Mouse (Mus musculus) ES-Bruce4 (cell line): Measurements from ENCODE around the gene Spert.

Experiments
- CTCF ChIP-seq: IDR thresholded peaks from one replicate; pipeline ENCODE4 v1.8.1; 2011; ENCODE audit warnings: low read depth, low read length
- EP300 ChIP-seq: IDR thresholded peaks from 2 replicates; pipeline ENCODE4 v1.6.1; 2011; ENCODE audit warnings: low read depth, low read length; ENCODE audit not compliant: insufficient read depth
- POLR2A ChIP-seq: IDR thresholded peaks from one replicate; pipeline ENCODE4 v1.8.1; 2011; ENCODE audit warnings: low read length; ENCODE audit not compliant: insufficient read depth

DNA sequence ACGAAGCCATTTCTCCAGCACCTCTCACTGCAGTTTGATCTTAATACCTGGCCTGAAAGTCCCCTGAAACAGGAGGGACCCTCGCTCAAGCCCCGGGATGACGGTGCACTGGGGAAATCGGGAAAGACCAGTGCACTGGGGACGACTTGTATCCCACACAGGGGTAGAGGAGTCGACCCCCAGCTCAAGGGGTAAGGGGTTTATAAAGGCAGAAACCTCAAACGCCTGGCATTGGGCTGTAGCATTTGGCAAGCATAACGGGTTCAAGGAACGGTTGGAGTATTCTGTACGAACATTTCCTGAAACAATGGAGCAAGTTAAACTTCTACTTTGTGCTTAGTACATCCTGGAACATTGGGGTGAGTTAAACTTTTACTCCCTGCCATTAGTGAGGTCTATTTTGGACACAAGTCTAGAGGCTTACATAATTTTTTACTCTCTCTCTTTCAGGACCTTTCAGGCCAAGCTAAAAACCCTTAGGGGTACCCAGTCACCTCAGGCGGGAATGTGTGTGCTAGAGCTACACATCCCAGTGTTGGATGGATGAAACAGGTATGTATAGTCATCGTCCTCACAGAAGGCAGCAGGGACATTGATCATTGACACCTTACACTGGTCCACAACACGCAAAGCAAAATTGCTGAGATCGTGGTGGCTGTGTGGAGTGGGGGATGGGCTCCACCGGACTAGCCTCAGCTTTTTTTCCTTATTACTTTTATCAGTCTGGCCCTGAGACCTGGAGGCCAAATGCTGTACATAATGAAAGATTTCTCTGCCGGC is 52.5 kb downstream of the Spert start:
- TF ChIP-seq POLR2A (no peak), CTCF (no peak), EP300 (no peak)
